Mouse (Mus musculus) heart, embryonic 13.5 days (tissue): ENCODE results near the gene Trpm3. TPM values are rescaled to one million over a fixed set of nuclear protein-coding genes. Genes with fewer than 3 reads are reported as not detected.

Source experiments
- ATAC-seq: fragments of 200-750 bp; cut with Nextera tagmentation; 2 replicates; pipeline ENCODE4 v1.8.0; 2017; ENCODE audit warnings: moderate TSS enrichment; ENCODE audit not compliant: insufficient number of reproducible peaks, low FRiP score, low TSS enrichment; ENCODE audit errors: extremely low read depth
- H3K27ac ChIP-seq: fragments of 300-500 bp; sonication (generic); replicated peaks from 2 replicates; pipeline ENCODE4 v1.5.1; 2015; ENCODE audit warnings: moderate library complexity, mild to moderate bottlenecking, inconsistent platforms
- H3K27me3 ChIP-seq: fragments of 300-500 bp; sonication (generic); replicated peaks from 2 replicates; pipeline ENCODE4 v1.6.1; 2015; ENCODE audit warnings: mild to moderate bottlenecking, inconsistent platforms
- H3K36me3 ChIP-seq: fragments of 300-500 bp; sonication (generic); 2 replicates; pipeline ENCODE4 v1.6.1; 2015; ENCODE audit warnings: mild to moderate bottlenecking, inconsistent platforms
- H3K4me1 ChIP-seq: fragments of 300-500 bp; sonication (generic); 2 replicates; pipeline ENCODE4 v1.6.1; 2015; ENCODE audit warnings: inconsistent platforms
- H3K4me2 ChIP-seq: fragments of 300-500 bp; sonication (generic); 2 replicates; pipeline ENCODE4 v1.6.1; 2015; ENCODE audit warnings: inconsistent platforms, mild to moderate bottlenecking, moderate library complexity
- H3K4me3 ChIP-seq: fragments of 300-500 bp; sonication (generic); 2 replicates; pipeline ENCODE4 v1.5.1; 2015; ENCODE audit warnings: moderate library complexity, mild to moderate bottlenecking, inconsistent platforms
- H3K9ac ChIP-seq: fragments of 300-500 bp; sonication (generic); 2 replicates; pipeline ENCODE4 v1.6.1; 2015; ENCODE audit warnings: inconsistent platforms, mild to moderate bottlenecking, moderate library complexity
- H3K9me3 ChIP-seq: fragments of 300-500 bp; sonication (generic); 2 replicates; pipeline ENCODE4 v1.6.1; 2016; ENCODE audit warnings: inconsistent platforms
- WGBS: fragments of 180-500 bp; shearing (Covaris S2); methylation state at CpG from one replicate; pipeline ENCODE4 v1.1.7; 2015; ENCODE audit warnings: mixed read lengths; 5-methylcytosine and 5-hydroxymethylcytosine counted together
- polyA plus RNA-seq: library from polyadenylated mRNA; unstranded; fragments of >200 nt; fragmentation: Nextera tagmentation; extraction: Ambion mirVana; gene quantifications from 2 replicates; pipeline ENCODE4 v1.2.1, GENCODE M21; 2015

Gene Trpm3
- polyA plus RNA-seq, 1 experiment from 2014 or later = 1.1 TPM

DNA sequence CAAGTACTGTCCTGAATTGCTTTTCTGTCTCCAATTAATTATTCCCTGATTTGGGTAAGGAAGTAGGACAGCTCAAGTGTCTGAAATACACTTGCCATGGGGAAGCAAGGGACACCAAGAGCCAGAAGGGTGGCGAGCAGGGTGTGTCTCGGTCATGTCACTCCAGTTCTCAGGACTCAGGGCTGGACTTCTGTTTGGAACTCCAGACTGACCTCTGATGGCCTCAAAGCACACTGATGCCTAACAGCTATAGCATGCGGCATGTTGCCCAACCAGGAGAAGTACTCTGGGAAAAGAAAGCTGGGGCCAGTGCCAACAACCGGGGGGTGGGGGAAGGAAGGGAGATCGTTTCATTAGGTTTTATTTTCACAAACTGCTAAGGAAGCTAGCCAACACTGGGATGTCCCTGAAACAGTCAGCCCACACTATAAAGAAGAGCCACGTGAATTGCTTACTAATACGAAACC, 791.6 kb downstream of the Trpm3 start:
- Histone ChIP-seq H3K4me2 (0 out of 2 replicates have a peak overlapping the region, but pooled peaks have one; percentile 0), H3K9me3 (no peaks in the 10 kb centered on the region), H3K9ac (no peak overlapping the region)

DNA sequence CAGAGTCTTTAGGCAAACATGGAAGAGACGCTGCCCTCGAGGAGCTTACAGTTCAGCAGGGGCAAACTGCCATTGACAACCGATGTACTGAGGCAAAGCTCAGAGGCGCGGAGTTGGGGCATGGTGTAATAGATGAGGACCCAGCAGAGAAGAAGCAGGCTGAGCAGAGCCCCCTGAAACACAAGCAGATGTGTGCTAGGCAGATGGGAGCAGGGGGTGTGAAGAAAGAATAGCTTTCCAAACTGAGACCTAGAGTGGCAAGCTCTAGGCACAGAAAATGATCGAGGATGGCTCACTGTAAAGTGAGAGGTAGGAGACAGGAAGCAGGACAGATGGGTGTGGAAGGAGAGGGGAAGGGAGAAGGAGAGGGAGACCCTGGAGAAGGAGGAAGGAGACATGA, 792.2 kb downstream of the Trpm3 start:
- H3K27me3 ChIP-seq = no peaks in the 10 kb centered on the region
- no peaks in the 10 kb centered on the region for H3K36me3 ChIP-seq
- WGBS = 80% methylated on average over 6 of the region's 6 CpGs
- H3K4me2 ChIP-seq = no peak overlapping the region
- no peak overlapping the region for H3K27ac ChIP-seq
- H3K9ac ChIP-seq = no peak overlapping the region
- H3K9me3 ChIP-seq = no peaks in the 10 kb centered on the region
- H3K4me3 ChIP-seq = no peak overlapping the region
- no peak for ATAC-seq
- peaks cover 16% of the 10 kb centered on the region for H3K4me1 ChIP-seq

More for the DNA sequence above, 791.6 kb downstream of the Trpm3 start:
- ATAC-seq = no peak
- no peaks in the 10 kb centered on the region for H3K36me3 ChIP-seq
- no peaks in the 10 kb centered on the region for H3K27me3 ChIP-seq
- no peak overlapping the region for H3K4me3 ChIP-seq
- peaks cover 16% of the 10 kb centered on the region for H3K4me1 ChIP-seq
- H3K27ac ChIP-seq = 0 out of 2 replicates have a peak overlapping the region, but pooled peaks have one; percentile 36
- 61% methylated on average over 7 of the region's 7 CpGs for WGBS

GRCm38 (mm10) chr19:22935067-22935466, 796.2 kb downstream of the Trpm3 start:
- no peak overlapping the region for H3K4me3 ChIP-seq
- no peak overlapping the region for H3K27ac ChIP-seq
- 69% methylated on average over 3 of the region's 3 CpGs for WGBS
- no peak overlapping the region for H3K4me2 ChIP-seq
- H3K4me1 ChIP-seq = peaks cover 16% of the 10 kb centered on the region
- H3K27me3 ChIP-seq = no peaks in the 10 kb centered on the region
- H3K36me3 ChIP-seq = no peaks in the 10 kb centered on the region
- no peak overlapping the region for H3K9ac ChIP-seq
- no peaks in the 10 kb centered on the region for H3K9me3 ChIP-seq
- ATAC-seq = no peak

- Histone ChIP-seq H3K9me3 (no peaks in the 10 kb centered on the region), H3K4me1 (peaks cover 12% of the 10 kb centered on the region; the same call in 1 of the 2 replicates), H3K27ac (no peak overlapping the region), H3K9ac (no peak overlapping the region), H3K27me3 (no peaks in the 10 kb centered on the region), H3K4me3 (no peak overlapping the region), H3K4me2 (no peak overlapping the region), H3K36me3 (no peaks in the 10 kb centered on the region)
- no peak for ATAC-seq
- 49% methylated on average over 14 of the region's 14 CpGs for WGBS
These were observed 800.2 kb downstream of the Trpm3 start for GRCm38 (mm10) chr19:22938848-22939724.

DNA sequence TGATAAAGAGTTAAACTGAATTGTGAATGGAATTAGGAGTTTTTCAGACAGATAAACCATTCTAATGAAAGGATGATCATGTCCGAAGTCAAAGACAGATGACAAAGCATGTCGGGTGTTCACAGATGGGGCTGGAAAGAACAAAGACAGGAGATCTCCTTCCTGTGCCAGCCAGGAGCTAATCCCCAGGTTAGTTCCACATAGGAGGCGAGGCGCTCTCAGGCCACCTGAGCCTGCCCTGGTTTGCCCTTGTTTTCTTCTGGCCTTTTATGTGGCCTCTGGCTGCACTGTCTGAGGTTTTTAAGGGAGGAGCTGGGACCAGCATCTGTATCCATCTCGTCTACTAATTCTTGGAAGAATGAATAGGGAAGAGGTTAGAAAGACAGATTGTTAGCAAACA, 801.0 kb downstream of the Trpm3 start:
- no peak overlapping the region for H3K4me2 ChIP-seq
- H3K4me3 ChIP-seq = no peak overlapping the region
- no peak for ATAC-seq
- H3K4me1 ChIP-seq = peaks cover 12% of the 10 kb centered on the region; the same call in 1 of the 2 replicates
- 65% methylated on average over 5 of the region's 5 CpGs for WGBS
- no peaks in the 10 kb centered on the region for H3K36me3 ChIP-seq
- H3K27me3 ChIP-seq = no peaks in the 10 kb centered on the region
- H3K9me3 ChIP-seq = no peaks in the 10 kb centered on the region
- H3K9ac ChIP-seq = no peak overlapping the region
- no peak overlapping the region for H3K27ac ChIP-seq

DNA sequence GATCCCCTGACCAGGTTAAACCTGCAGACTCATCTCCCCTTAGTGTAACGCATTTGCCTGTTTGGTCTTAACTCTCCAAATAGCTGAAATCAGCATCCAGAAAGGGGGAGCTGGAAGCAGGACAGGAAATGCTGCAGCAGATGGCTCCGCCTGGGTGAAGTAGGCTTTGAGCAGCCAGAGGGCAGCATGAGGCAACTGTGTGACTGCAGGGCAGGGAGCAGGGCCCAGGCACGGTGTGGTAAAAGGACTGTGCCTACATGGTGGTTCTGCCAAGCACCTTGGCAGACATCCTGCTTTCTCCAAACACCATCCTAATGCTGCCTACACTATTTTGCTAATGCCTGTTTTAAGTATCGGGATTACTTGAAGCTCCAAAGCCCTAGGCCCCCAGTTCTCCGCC, 801.6 kb downstream of the Trpm3 start:
- no peaks in the 10 kb centered on the region for H3K9me3 ChIP-seq
- no peaks in the 10 kb centered on the region for H3K36me3 ChIP-seq
- no peak for ATAC-seq
- H3K4me3 ChIP-seq = no peak overlapping the region
- no peak overlapping the region for H3K27ac ChIP-seq
- H3K9ac ChIP-seq = no peak overlapping the region
- 42% methylated on average over 5 of the region's 5 CpGs for WGBS
- H3K4me2 ChIP-seq = no peak overlapping the region
- no peaks in the 10 kb centered on the region for H3K27me3 ChIP-seq
- H3K4me1 ChIP-seq = peaks cover 12% of the 10 kb centered on the region; the same call in 1 of the 2 replicates

GRCm38 (mm10) chr19:22940956-22941355, 802.1 kb downstream of the Trpm3 start:
- Histone ChIP-seq H3K4me2 (no peak overlapping the region), H3K27me3 (no peaks in the 10 kb centered on the region), H3K4me1 (peaks cover 12% of the 10 kb centered on the region; the same call in 1 of the 2 replicates), H3K9ac (no peak overlapping the region), H3K36me3 (no peaks in the 10 kb centered on the region), H3K9me3 (no peaks in the 10 kb centered on the region), H3K27ac (no peak overlapping the region), H3K4me3 (no peak overlapping the region)
- ATAC-seq = no peak
- 83% methylated on average over 9 of the region's 9 CpGs for WGBS

DNA sequence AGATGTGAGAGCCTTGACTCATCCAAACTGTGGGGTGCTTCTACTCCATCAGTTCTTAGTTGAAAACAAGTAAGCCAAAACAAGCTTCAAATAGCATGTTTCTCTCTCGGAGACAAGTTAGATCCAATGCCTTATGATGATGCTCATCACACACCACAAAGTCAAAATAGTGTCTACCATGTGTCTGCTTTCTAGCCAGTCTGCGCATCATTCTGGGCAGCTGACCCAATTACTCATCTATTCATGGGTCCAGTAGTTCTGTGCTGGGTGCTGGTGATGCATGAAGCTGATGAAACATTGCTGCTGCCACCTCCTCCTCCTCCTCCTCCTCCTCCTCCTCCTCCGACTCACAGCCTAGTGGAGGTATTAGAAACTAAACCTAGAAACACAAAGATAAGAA, 813.6 kb downstream of the Trpm3 start:
- no peaks in the 10 kb centered on the region for H3K36me3 ChIP-seq
- H3K4me3 ChIP-seq = no peak overlapping the region
- no peak overlapping the region for H3K4me2 ChIP-seq
- no peaks in the 10 kb centered on the region for H3K9me3 ChIP-seq
- H3K9ac ChIP-seq = no peak overlapping the region
- no peaks in the 10 kb centered on the region for H3K4me1 ChIP-seq
- ATAC-seq = no peak
- 68% methylated on average over 3 of the region's 3 CpGs for whole genome bisulfite sequencing
- no peak overlapping the region for H3K27ac ChIP-seq
- no peaks in the 10 kb centered on the region for H3K27me3 ChIP-seq

DNA sequence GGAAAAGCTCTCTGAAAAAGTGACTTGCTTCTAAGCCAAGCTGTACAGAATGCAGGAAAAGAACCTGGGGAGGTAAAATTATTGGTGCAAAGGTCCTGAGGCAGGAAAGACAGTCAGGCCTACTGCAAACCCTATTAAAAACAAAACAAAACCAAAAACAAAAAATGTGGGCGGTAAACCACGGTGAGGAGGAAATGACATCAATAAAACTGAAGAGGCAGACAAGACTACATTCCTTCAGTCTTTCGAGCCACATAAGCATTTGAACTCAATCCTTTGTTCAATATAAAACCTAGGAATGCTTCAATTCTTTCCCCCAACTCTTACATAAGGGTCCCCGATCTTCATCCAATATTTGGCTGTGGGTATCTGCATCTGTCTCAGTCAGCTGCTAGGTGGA, 814.3 kb downstream of the Trpm3 start:
- H3K9ac ChIP-seq = no peak overlapping the region
- WGBS = 75% methylated on average over 4 of the region's 4 CpGs
- no peak for ATAC-seq
- no peaks in the 10 kb centered on the region for H3K4me1 ChIP-seq
- no peak overlapping the region for H3K4me2 ChIP-seq
- no peaks in the 10 kb centered on the region for H3K36me3 ChIP-seq
- no peaks in the 10 kb centered on the region for H3K9me3 ChIP-seq
- no peak overlapping the region for H3K4me3 ChIP-seq
- no peak overlapping the region for H3K27ac ChIP-seq
- no peaks in the 10 kb centered on the region for H3K27me3 ChIP-seq

GRCm38 (mm10) chr19:22958414-22958813, 819.6 kb downstream of the Trpm3 start:
- Histone ChIP-seq H3K9ac (no peak overlapping the region), H3K9me3 (no peaks in the 10 kb centered on the region), H3K27me3 (no peaks in the 10 kb centered on the region), H3K27ac (no peak overlapping the region), H3K4me2 (no peak overlapping the region), H3K4me3 (no peak overlapping the region), H3K36me3 (no peaks in the 10 kb centered on the region), H3K4me1 (no peaks in the 10 kb centered on the region)
- 63% methylated on average over 4 of the region's 4 CpGs for WGBS
- ATAC-seq = no peak

DNA sequence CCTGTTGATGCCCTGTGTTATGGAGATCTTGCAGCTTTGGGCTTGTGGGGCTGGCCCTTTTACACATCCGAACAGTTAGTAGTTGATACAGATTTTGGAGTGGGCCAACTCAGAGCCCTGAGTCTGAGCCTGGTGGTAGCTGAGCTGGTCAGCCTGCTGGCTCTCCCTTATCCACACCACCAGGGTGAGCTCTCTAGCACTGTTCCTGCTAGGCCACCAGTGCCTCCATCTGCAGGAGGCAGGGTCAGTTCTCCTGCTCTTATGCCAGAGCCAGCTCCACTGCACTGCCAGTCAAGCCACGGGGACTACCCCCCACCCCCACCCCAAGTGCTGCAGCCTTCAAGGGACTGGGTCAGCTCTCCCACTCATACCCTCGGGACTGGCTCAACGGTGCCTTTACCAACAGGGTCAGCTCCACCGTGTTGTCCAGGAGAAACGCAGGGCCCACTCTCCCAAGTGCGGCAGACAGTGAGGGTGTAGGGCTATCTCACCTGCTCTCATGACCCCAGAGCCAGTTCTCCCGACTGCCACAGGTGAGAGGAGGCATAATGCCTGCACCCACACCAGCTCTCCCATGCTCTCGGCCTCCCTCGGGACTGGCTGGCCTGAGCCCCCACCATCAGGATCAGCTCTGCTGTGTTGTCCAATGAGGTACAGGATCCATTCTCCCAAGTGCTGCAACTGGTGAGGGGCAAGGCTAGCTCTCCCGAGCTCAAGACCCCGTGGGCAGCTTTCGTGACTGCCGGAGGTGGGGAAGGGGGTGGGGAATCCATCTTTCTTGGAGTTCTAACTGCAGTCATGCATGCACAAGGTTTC, 821.8 kb downstream of the Trpm3 start:
- no peak overlapping the region for H3K4me3 ChIP-seq
- H3K27ac ChIP-seq = no peak overlapping the region
- no peaks in the 10 kb centered on the region for H3K4me1 ChIP-seq
- no peaks in the 10 kb centered on the region for H3K36me3 ChIP-seq
- no peak overlapping the region for H3K4me2 ChIP-seq
- no peaks in the 10 kb centered on the region for H3K9me3 ChIP-seq
- H3K9ac ChIP-seq = no peak overlapping the region
- no peak for ATAC-seq
- 73% methylated on average over 14 of the region's 14 CpGs for WGBS
- H3K27me3 ChIP-seq = no peaks in the 10 kb centered on the region
